Mouse (Mus musculus): Measurements from ENCODE around the gene Gtf2i. TPM values are rescaled to one million over a fixed set of nuclear protein-coding genes. Genes with fewer than 3 reads are reported as not detected.
"Not testable (repeated sequence)": the region's sequence is repeated elsewhere in the genome, so short reads cannot be mapped to it uniquely, and the experiment has no call there.

The Gtf2i gene
- 225 and 236 TPM in 2 replicates for polyA plus RNA-seq (2015; fragmentation: Nextera tagmentation; extraction: Ambion mirVana)

- Histone ChIP-seq H3K36me3 (peaks cover 9% of the 10 kb centered on the region), H3K9me3 (no peaks in the 10 kb centered on the region), H3K4me1 (peaks cover 40% of the 10 kb centered on the region), H3K4me3 (peak within 1 kb of the TSS; percentile 82), H3K4me2 (peak within 1 kb of the TSS; percentile 78), H3K27ac (peak within 1 kb of the TSS; percentile 100), H3K9ac (peak within 1 kb of the TSS; percentile 99), H3K27me3 (no peaks in the 10 kb centered on the region)
- WGBS = under 1% methylated on average over 40 of the region's 40 CpGs
- peak; percentile 92 for ATAC-seq (ENCODE audit: insufficient number of reproducible peaks, insufficient read depth, low FRiP score, low TSS enrichment, low read depth)
These were observed at the start of gene Gtf2i for GRCm38 (mm10) chr5:134314688-134315622. Gtf2i (minus strand) TSS chr5:134314760.

GRCm38 (mm10) chr5:134359101-134359500 lies 44.5 kb upstream of the Gtf2i start:
- Histone ChIP-seq H3K9ac (no peak overlapping the region), H3K36me3 (peaks cover 69% of the 10 kb centered on the region), H3K9me3 (no peaks in the 10 kb centered on the region), H3K27me3 (no peaks in the 10 kb centered on the region), H3K27ac (no peak overlapping the region), H3K4me1 (no peaks in the 10 kb centered on the region), H3K4me2 (no peak overlapping the region), H3K4me3 (no peak overlapping the region)
- ATAC-seq (ENCODE audit: insufficient number of reproducible peaks, insufficient read depth, low FRiP score, low TSS enrichment, low read depth) = no peak
- WGBS = 92% methylated on average over 4 of the region's 4 CpGs

GRCm38 (mm10) chr5:134355372-134355771 lies 40.8 kb upstream of the Gtf2i start:
- H3K9me3 ChIP-seq; H3K4me2 ChIP-seq; H3K27me3 ChIP-seq; H3K27ac ChIP-seq; H3K4me3 ChIP-seq; ATAC-seq (ENCODE audit: insufficient number of reproducible peaks, insufficient read depth, low FRiP score, low TSS enrichment, low read depth); H3K9ac ChIP-seq: not testable (repeated sequence)
- 91% methylated on average over 4 of the region's 4 CpGs for WGBS
- H3K36me3 ChIP-seq = peaks cover 39% of the 10 kb centered on the region
- H3K4me1 ChIP-seq = peaks cover 26% of the 10 kb centered on the region

GRCm38 (mm10) chr5:134353117-134353516 lies 38.6 kb upstream of the Gtf2i start:
- Histone ChIP-seq H3K9me3 (no peaks in the 10 kb centered on the region), H3K4me1 (peaks cover 28% of the 10 kb centered on the region), H3K9ac (no peak overlapping the region), H3K27ac (no peak overlapping the region), H3K4me2 (no peak overlapping the region), H3K27me3 (no peaks in the 10 kb centered on the region), H3K4me3 (no peak overlapping the region), H3K36me3 (peaks cover 17% of the 10 kb centered on the region)
- WGBS = 59% methylated on average over 4 of the region's 4 CpGs
- ATAC-seq (ENCODE audit: insufficient number of reproducible peaks, insufficient read depth, low FRiP score, low TSS enrichment, low read depth) = no peak

- Histone ChIP-seq H3K27me3 (no peaks in the 10 kb centered on the region), H3K27ac (peak overlapping the region; percentile 71), H3K4me1 (peaks cover 28% of the 10 kb centered on the region), H3K36me3 (peaks cover 12% of the 10 kb centered on the region), H3K9ac (peak overlapping the region; percentile 36; the same call in 1 of the 2 replicates), H3K9me3 (no peaks in the 10 kb centered on the region), H3K4me3 (no peak overlapping the region), H3K4me2 (no peak overlapping the region)
- WGBS = 53% methylated on average over 3 of the region's 3 CpGs
- ATAC-seq (ENCODE audit: insufficient number of reproducible peaks, insufficient read depth, low FRiP score, low TSS enrichment, low read depth) = peak; percentile 57; the same call in 1 of the 2 replicates
These were observed 38.0 kb upstream of the Gtf2i start for GRCm38 (mm10) chr5:134352527-134353001.

GRCm38 (mm10) chr5:134350660-134351059 lies 36.1 kb upstream of the Gtf2i start:
- Histone ChIP-seq H3K27ac (peak overlapping the region; percentile 39; the same call in 1 of the 2 replicates), H3K36me3 (no peaks in the 10 kb centered on the region), H3K4me3 (0 out of 2 replicates have a peak overlapping the region, but pooled peaks have one; percentile 12), H3K4me2 (peak overlapping the region; percentile 46), H3K9ac (0 out of 2 replicates have a peak overlapping the region, but pooled peaks have one; percentile 16), H3K4me1 (peaks cover 28% of the 10 kb centered on the region), H3K27me3 (no peaks in the 10 kb centered on the region), H3K9me3 (no peaks in the 10 kb centered on the region)
- ATAC-seq (ENCODE audit: insufficient number of reproducible peaks, insufficient read depth, low FRiP score, low TSS enrichment, low read depth) = peak; percentile 66
- 11% methylated on average over 10 of the region's 10 CpGs for WGBS

- Histone ChIP-seq H3K4me1 (peaks cover 14% of the 10 kb centered on the region), H3K9me3 (no peaks in the 10 kb centered on the region), H3K4me2 (no peak overlapping the region), H3K27me3 (no peaks in the 10 kb centered on the region), H3K9ac (no peak overlapping the region), H3K27ac (no peak overlapping the region), H3K4me3 (no peak overlapping the region), H3K36me3 (no peaks in the 10 kb centered on the region)
- WGBS = 62% methylated on average over 2 of the region's 2 CpGs
- ATAC-seq (ENCODE audit: insufficient number of reproducible peaks, insufficient read depth, low FRiP score, low TSS enrichment, low read depth) = no peak
These were observed 32.5 kb upstream of the Gtf2i start for GRCm38 (mm10) chr5:134347066-134347465.

GRCm38 (mm10) chr5:134345449-134345848 lies 30.9 kb upstream of the Gtf2i start:
- no peak overlapping the region for H3K27ac ChIP-seq
- no peaks in the 10 kb centered on the region for H3K9me3 ChIP-seq
- peaks cover 2% of the 10 kb centered on the region for H3K4me1 ChIP-seq
- no peaks in the 10 kb centered on the region for H3K36me3 ChIP-seq
- ATAC-seq (ENCODE audit: insufficient number of reproducible peaks, insufficient read depth, low FRiP score, low TSS enrichment, low read depth) = no peak
- H3K27me3 ChIP-seq = no peaks in the 10 kb centered on the region
- 83% methylated on average over 9 of the region's 9 CpGs for WGBS
- H3K4me3 ChIP-seq = no peak overlapping the region
- no peak overlapping the region for H3K4me2 ChIP-seq
- no peak overlapping the region for H3K9ac ChIP-seq

- no peak overlapping the region for H3K27ac ChIP-seq
- H3K4me1 ChIP-seq = no peaks in the 10 kb centered on the region
These were observed 29.5 kb upstream of the Gtf2i start for GRCm38 (mm10) chr5:134344076-134344475.

GRCm38 (mm10) chr5:134343530-134343929 lies 29.0 kb upstream of the Gtf2i start:
- not testable (repeated sequence) for H3K4me2 ChIP-seq; H3K4me1 ChIP-seq; H3K27ac ChIP-seq; ATAC-seq (ENCODE audit: insufficient number of reproducible peaks, insufficient read depth, low FRiP score, low TSS enrichment, low read depth); H3K9me3 ChIP-seq; H3K9ac ChIP-seq; H3K36me3 ChIP-seq; H3K27me3 ChIP-seq; H3K4me3 ChIP-seq
- WGBS = 93% methylated on average over 3 of the region's 4 CpGs

More at GRCm38 (mm10) chr5:134344076-134344475, 29.5 kb upstream of the Gtf2i start:
- ATAC-seq (ENCODE audit: insufficient number of reproducible peaks, insufficient read depth, low FRiP score, low TSS enrichment, low read depth) = no peak
- Histone ChIP-seq H3K27me3 (no peaks in the 10 kb centered on the region), H3K36me3 (no peaks in the 10 kb centered on the region), H3K9me3 (no peaks in the 10 kb centered on the region), H3K9ac (no peak overlapping the region), H3K4me3 (no peak overlapping the region), H3K4me2 (no peak overlapping the region)
- 75% methylated on average over 8 of the region's 8 CpGs for WGBS

GRCm38 (mm10) chr5:134342503-134343205 lies 28.1 kb upstream of the Gtf2i start:
- no peak overlapping the region; the same call in 1 of the 2 replicates for H3K27ac ChIP-seq

More at GRCm38 (mm10) chr5:134342503-134343205, 28.1 kb upstream of the Gtf2i start:
- Histone ChIP-seq H3K4me2 (no peak overlapping the region), H3K4me3 (no peak overlapping the region), H3K4me1 (no peaks in the 10 kb centered on the region), H3K36me3 (no peaks in the 10 kb centered on the region), H3K9ac (no peak overlapping the region), H3K9me3 (no peaks in the 10 kb centered on the region), H3K27me3 (no peaks in the 10 kb centered on the region)
- ATAC-seq (ENCODE audit: insufficient number of reproducible peaks, insufficient read depth, low FRiP score, low TSS enrichment, low read depth) = peak; percentile 32; the same call in 1 of the 2 replicates
- WGBS = 78% methylated on average over 18 of the region's 18 CpGs

All from embryonic facial prominence, embryonic 13.5 days (tissue).